Mouse (Mus musculus): ENCODE measurements at regions not wholly inside any gene's neighbourhood (a gene's known extent, or its start where the extent isn't known, plus 50 kb on each side); places are given as distances from the start of the nearest gene placed in this dataset.

DNA sequence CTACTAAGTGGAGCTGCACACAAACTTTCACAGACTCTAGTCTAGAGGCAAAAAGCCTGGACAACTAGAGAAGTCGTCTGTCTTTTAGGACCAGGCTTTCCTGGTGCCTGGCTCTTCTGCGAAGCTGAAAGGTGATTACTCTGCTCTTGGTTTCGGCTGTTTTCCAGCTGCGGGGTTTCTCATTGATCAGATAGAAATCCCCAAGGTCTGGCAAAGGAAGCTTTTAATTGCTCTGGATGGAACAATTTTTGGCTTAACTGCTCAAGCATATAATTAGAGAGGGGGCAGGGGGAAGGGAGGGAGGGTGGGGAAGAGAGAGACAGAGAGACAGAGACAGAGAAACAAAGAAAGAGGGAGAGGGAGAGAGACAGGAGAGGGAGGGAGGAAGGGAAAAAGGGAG is 82.0 kb upstream of the Mgme1 start:
- Histone ChIP-seq H3K36me3 (ENCODE audit: control insufficient read depth in 1 of 2, insufficient read depth in 2 of 2, low read length in 2 of 2) (no peaks in the 10 kb centered on the region), H3K4me1 (ENCODE audit: control insufficient read depth in 1 of 2, insufficient read depth in 2 of 2, low read length in 2 of 2) (peaks cover 0 to 8% of the 10 kb centered on the region in 2 experiments; a peak in 1 of 4 replicates), H3K9me3 (replicated peaks; ENCODE audit: insufficient read depth, low read length) (no peaks in the 10 kb centered on the region), H3K9ac (ENCODE audit: control insufficient read depth, low read depth, low read length, poor library complexity, severe bottlenecking) (no peak overlapping the region), H3K79me2 (ENCODE audit: control insufficient read depth, insufficient read depth, low read length, poor library complexity) (no peaks in the 10 kb centered on the region), H3K27me3 (ENCODE audit: control insufficient read depth in 1 of 2, insufficient read depth in 2 of 2, low read length in 2 of 2) (peaks cover 15 to 22% of the 10 kb centered on the region in 2 experiments), H3K4me3 (ENCODE audit: control insufficient read depth in 1 of 2, insufficient read depth in 1 of 2, low read depth in 2 of 2, low read length in 2 of 2) (no peak overlapping the region), H3K27ac (ENCODE audit: control insufficient read depth, low read depth, low read length) (no peak overlapping the region)
- TF ChIP-seq E2F4 (IDR thresholded peaks at IDR 0.05; ENCODE audit: borderline replicate concordance, low read depth, low read length) (no peak), NELFE (IDR thresholded peaks at IDR 0.05; ENCODE audit: low read depth, low read length) (no peak), RCOR1 (IDR thresholded peaks at IDR 0.05; ENCODE audit: low read depth, low read length) (no peak), ELF1 (IDR thresholded peaks at IDR 0.05; ENCODE audit: low read depth, low read length) (no peak), CHD2 (IDR thresholded peaks at IDR 0.05; ENCODE audit: low read length) (no peak), MAX (IDR thresholded peaks at IDR 0.05; ENCODE audit: low read length) (no peak), ZMIZ1 (IDR thresholded peaks at IDR 0.05; ENCODE audit: low read depth, low read length) (no peak)
- DNase-seq (ENCODE audit: low read depth, low spot score): no peak

DNA sequence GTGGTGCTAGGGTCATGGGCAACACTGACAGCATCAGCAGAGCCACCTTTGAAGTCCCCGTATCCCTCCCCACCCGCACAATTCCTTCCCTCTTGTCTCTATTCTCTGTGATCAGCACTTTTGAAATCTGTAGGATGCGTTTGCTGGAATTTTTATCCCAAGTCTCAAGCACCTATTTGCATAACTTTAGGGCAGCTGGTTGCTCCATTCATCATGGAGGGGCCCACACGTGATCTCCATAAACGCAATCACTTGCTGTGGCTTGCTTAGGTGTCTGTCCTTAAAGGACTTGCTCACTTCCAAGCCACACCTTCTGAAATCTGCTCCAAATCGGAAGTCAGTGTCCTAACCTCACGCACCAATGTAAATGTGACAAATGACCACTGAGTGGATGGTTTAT is 80.7 kb upstream of the Mgme1 start:
- no peak overlapping the region for H3K9ac ChIP-seq (ENCODE audit: control insufficient read depth, low read depth, low read length, poor library complexity, severe bottlenecking)
- H3K4me3 ChIP-seq (ENCODE audit: control insufficient read depth in 1 of 2, insufficient read depth in 1 of 2, low read depth in 2 of 2, low read length in 2 of 2): no peak overlapping the region
- no peaks in the 10 kb centered on the region for H3K9me3 ChIP-seq (replicated peaks; ENCODE audit: insufficient read depth, low read length)
- no peak for DNase-seq (ENCODE audit: low read depth, low spot score)
- H3K36me3 ChIP-seq (ENCODE audit: control insufficient read depth in 1 of 2, insufficient read depth in 2 of 2, low read length in 2 of 2): no peaks in the 10 kb centered on the region
- no peak for TF ChIP-seq ELF1 (IDR thresholded peaks at IDR 0.05; ENCODE audit: low read depth, low read length)
- TF ChIP-seq SMC3 (IDR thresholded peaks at IDR 0.05; ENCODE audit: low read depth, low read length): no peak
- TF ChIP-seq RCOR1 (IDR thresholded peaks at IDR 0.05; ENCODE audit: low read depth, low read length): no peak
- no peak for TF ChIP-seq NRF1 (IDR thresholded peaks at IDR 0.05; ENCODE audit: insufficient read depth, low read depth, low read length, poor library complexity, severe bottlenecking)
- TF ChIP-seq MAZ (IDR thresholded peaks at IDR 0.05; ENCODE audit: low read depth, low read length): no peak
- TF ChIP-seq NELFE (IDR thresholded peaks at IDR 0.05; ENCODE audit: low read depth, low read length): no peak
- TF ChIP-seq POLR2AphosphoS2 (IDR thresholded peaks at IDR 0.05; ENCODE audit: low read length): no peak
- no peak for TF ChIP-seq TBP (IDR thresholded peaks at IDR 0.05; ENCODE audit: low read depth, low read length)
- no peak for TF ChIP-seq ETS1 (IDR thresholded peaks at IDR 0.05; ENCODE audit: low read depth, low read length)
- TF ChIP-seq ZNF384 (IDR thresholded peaks at IDR 0.05; ENCODE audit: low read depth, low read length): no peak
- TF ChIP-seq BHLHE40 (IDR thresholded peaks at IDR 0.05; ENCODE audit: borderline replicate concordance, low read depth, low read length): no peak
- no peak for TF ChIP-seq CHD1 (IDR thresholded peaks at IDR 0.05; ENCODE audit: low read depth, low read length)
- peaks cover 15 to 22% of the 10 kb centered on the region in 2 experiments for H3K27me3 ChIP-seq (ENCODE audit: control insufficient read depth in 1 of 2, insufficient read depth in 2 of 2, low read length in 2 of 2)
- H3K27ac ChIP-seq (ENCODE audit: control insufficient read depth, low read depth, low read length): no peak overlapping the region
- H3K4me1 ChIP-seq (ENCODE audit: control insufficient read depth in 1 of 2, insufficient read depth in 2 of 2, low read length in 2 of 2): peaks cover 0 to 8% of the 10 kb centered on the region in 2 experiments; a peak in 1 of 4 replicates
- H3K79me2 ChIP-seq (ENCODE audit: control insufficient read depth, insufficient read depth, low read length, poor library complexity): no peaks in the 10 kb centered on the region
